Mouse (Mus musculus) ES-Bruce4 (cell line): ENCODE measurements around the gene Dnah17. TPM values are rescaled to one million over a fixed set of nuclear protein-coding genes. Genes with fewer than 3 reads are reported as not detected.

ENCODE experiments used
- H3K27ac ChIP-seq: 2 replicates; pipeline ENCODE4 v1.5.1; 2012; ENCODE audit warnings: low read length, inconsistent platforms; ENCODE audit not compliant: insufficient read depth
- H3K27me3 ChIP-seq: 2 replicates; pipeline ENCODE4 v1.6.1; 2012; ENCODE audit warnings: mild to moderate bottlenecking, low read length, inconsistent platforms; ENCODE audit not compliant: control insufficient read depth, poor library complexity, insufficient read depth, severe bottlenecking
- H3K36me3 ChIP-seq: 2 replicates; pipeline ENCODE4 v1.6.1; 2012; ENCODE audit warnings: inconsistent platforms, mild to moderate bottlenecking, low read length, moderate library complexity; ENCODE audit not compliant: control insufficient read depth, poor library complexity, insufficient read depth, severe bottlenecking
- H3K4me1 ChIP-seq: one replicate; pipeline ENCODE4 v1.8.1; 2011; ENCODE audit warnings: low read length; ENCODE audit not compliant: control insufficient read depth, insufficient read depth
- H3K4me3 ChIP-seq: 2 replicates; pipeline ENCODE4 v1.5.1; 2011; ENCODE audit warnings: low read depth, mild to moderate bottlenecking, low read length
- H3K9ac ChIP-seq: 2 replicates; pipeline ENCODE4 v1.6.1; 2012; ENCODE audit warnings: low read depth, mild to moderate bottlenecking, inconsistent platforms; ENCODE audit not compliant: poor library complexity, severe bottlenecking
- H3K9me3 ChIP-seq: replicated peaks from 2 replicates; pipeline ENCODE4 v1.6.1; 2012; ENCODE audit warnings: mild to moderate bottlenecking, low read length, inconsistent platforms; ENCODE audit not compliant: control insufficient read depth, poor library complexity, insufficient read depth, severe bottlenecking
- CTCF ChIP-seq: IDR thresholded peaks from one replicate; pipeline ENCODE4 v1.8.1; 2011; ENCODE audit warnings: low read depth, low read length
- EP300 ChIP-seq: IDR thresholded peaks from 2 replicates; pipeline ENCODE4 v1.6.1; 2011; ENCODE audit warnings: low read depth, low read length; ENCODE audit not compliant: insufficient read depth
- POLR2A ChIP-seq: IDR thresholded peaks from one replicate; pipeline ENCODE4 v1.8.1; 2011; ENCODE audit warnings: low read length; ENCODE audit not compliant: insufficient read depth
- polyA plus RNA-seq: library from polyadenylated mRNA; stranded (reverse); fragments of >200 nt; gene quantifications from 2 replicates; pipeline ENCODE4 v1.2.4, GENCODE M21; 2011; ENCODE audit warnings: low read depth; ENCODE audit not compliant: missing spikeins, insufficient read depth, insufficient read length

The Dnah17 gene
- polyA plus RNA-seq, 1 experiment, result 0.49 TPM

GRCm38 (mm10) chr11:118000565-118001215 is 129.7 kb downstream of the Dnah17 start:
- no peak overlapping the region for H3K4me3 ChIP-seq
- H3K4me1 ChIP-seq, result peaks cover 5% of the 10 kb centered on the region
- TF ChIP-seq CTCF (no peak), POLR2A (no peak), EP300 (no peak)
- no peaks in the 10 kb centered on the region for H3K9me3 ChIP-seq
- 0 out of 2 replicates have a peak overlapping the region, but pooled peaks have one; percentile 2 for H3K27ac ChIP-seq
- no peak overlapping the region for H3K9ac ChIP-seq
- H3K36me3 ChIP-seq, result peaks cover 45% of the 10 kb centered on the region
- H3K27me3 ChIP-seq, result no peaks in the 10 kb centered on the region

GRCm38 (mm10) chr11:118000083-118000482 is 130.4 kb downstream of the Dnah17 start:
- Histone ChIP-seq H3K27me3 (no peaks in the 10 kb centered on the region), H3K4me3 (no peak overlapping the region), H3K9me3 (no peaks in the 10 kb centered on the region), H3K27ac (no peak overlapping the region), H3K9ac (no peak overlapping the region), H3K36me3 (peaks cover 41% of the 10 kb centered on the region), H3K4me1 (peaks cover 5% of the 10 kb centered on the region)
- TF ChIP-seq CTCF (no peak), POLR2A (no peak), EP300 (no peak)

- H3K4me1 ChIP-seq, result peaks cover 6% of the 10 kb centered on the region
- H3K36me3 ChIP-seq, result peaks cover 35% of the 10 kb centered on the region
- TF ChIP-seq EP300, result no peak
- no peak for TF ChIP-seq CTCF
- TF ChIP-seq POLR2A, result no peak
- H3K9me3 ChIP-seq, result no peaks in the 10 kb centered on the region
- H3K4me3 ChIP-seq, result no peak overlapping the region
- no peaks in the 10 kb centered on the region for H3K27me3 ChIP-seq
- H3K9ac ChIP-seq, result no peak overlapping the region
- H3K27ac ChIP-seq, result no peak overlapping the region
These were observed 131.0 kb downstream of the Dnah17 start for GRCm38 (mm10) chr11:117999260-117999934.

GRCm38 (mm10) chr11:117998356-117998755 is 132.1 kb downstream of the Dnah17 start:
- Histone ChIP-seq H3K4me1 (peaks cover 7% of the 10 kb centered on the region), H3K36me3 (peaks cover 27% of the 10 kb centered on the region), H3K9me3 (no peaks in the 10 kb centered on the region), H3K4me3 (no peak overlapping the region), H3K27ac (no peak overlapping the region), H3K27me3 (no peaks in the 10 kb centered on the region), H3K9ac (no peak overlapping the region)
- TF ChIP-seq EP300, result no peak
- no peak for TF ChIP-seq POLR2A
- TF ChIP-seq CTCF, result no peak

GRCm38 (mm10) chr11:117997085-117997484 is 133.3 kb downstream of the Dnah17 start:
- H3K27ac ChIP-seq, result no peak overlapping the region
- H3K4me3 ChIP-seq, result no peak overlapping the region
- TF ChIP-seq CTCF (no peak), EP300 (no peak), POLR2A (no peak)
- H3K9ac ChIP-seq, result no peak overlapping the region
- peaks cover 16% of the 10 kb centered on the region for H3K36me3 ChIP-seq
- H3K9me3 ChIP-seq, result no peaks in the 10 kb centered on the region
- H3K27me3 ChIP-seq, result no peaks in the 10 kb centered on the region
- peaks cover 13% of the 10 kb centered on the region for H3K4me1 ChIP-seq

- Histone ChIP-seq H3K4me3 (no peak overlapping the region), H3K27ac (peak overlapping the region; percentile 35), H3K27me3 (no peaks in the 10 kb centered on the region), H3K4me1 (peaks cover 14% of the 10 kb centered on the region), H3K36me3 (peaks cover 10% of the 10 kb centered on the region), H3K9me3 (no peaks in the 10 kb centered on the region), H3K9ac (no peak overlapping the region)
- TF ChIP-seq CTCF, result no peak
- peak; percentile 67 for TF ChIP-seq EP300
- TF ChIP-seq POLR2A, result no peak
These were observed 134.4 kb downstream of the Dnah17 start for GRCm38 (mm10) chr11:117996066-117996465.
